Mouse (Mus musculus) thymus, adult 2 months (tissue): ENCODE results near the gene Mboat2. TPM values are rescaled to one million over a fixed set of nuclear protein-coding genes. Genes with fewer than 3 reads are reported as not detected.

Experiments used
- DNase-seq: peaks from one replicate; pipeline ENCODE4 v3.0.0; 2021
- H3K27ac ChIP-seq: fragments of 200-500 bp; 2 replicates; pipeline ENCODE4 v1.5.1; 2012; ENCODE audit warnings: low read length, control low read depth; ENCODE audit not compliant: control insufficient read depth, insufficient read depth
- H3K27me3 ChIP-seq: fragments of 200-500 bp; 2 replicates; pipeline ENCODE4 v1.6.1; 2012; ENCODE audit warnings: mild to moderate bottlenecking, low read length, moderate library complexity, mixed read lengths; ENCODE audit not compliant: control insufficient read depth, insufficient read depth
- H3K36me3 ChIP-seq: fragments of 200-500 bp; 2 replicates; pipeline ENCODE4 v1.6.1; 2012; ENCODE audit warnings: mild to moderate bottlenecking, low read length, moderate library complexity; ENCODE audit not compliant: control insufficient read depth, insufficient read depth
- H3K4me1 ChIP-seq: fragments of 200-500 bp; replicated peaks from 2 replicates; pipeline ENCODE4 v1.6.1; 2012; ENCODE audit warnings: low read length; ENCODE audit not compliant: control insufficient read depth, insufficient read depth
- H3K4me3 ChIP-seq: fragments of 200-500 bp; 2 replicates; pipeline ENCODE4 v1.5.1; 2012; ENCODE audit warnings: mild to moderate bottlenecking, low read length, control low read depth, moderate library complexity; ENCODE audit not compliant: control insufficient read depth, insufficient read depth
- CTCF ChIP-seq: fragments of 200-500 bp; IDR thresholded peaks from 2 replicates; pipeline ENCODE4 v1.5.1; 2012; ENCODE audit warnings: mild to moderate bottlenecking, control low read depth, low read length, moderate library complexity, borderline replicate concordance; ENCODE audit not compliant: control insufficient read depth, poor library complexity, insufficient read depth; ENCODE audit errors: extremely low read depth
- POLR2A ChIP-seq: fragments of 200-500 bp; IDR thresholded peaks from 2 replicates; pipeline ENCODE4 v1.6.1; 2012; ENCODE audit warnings: mild to moderate bottlenecking, low read length, control low read depth, moderate library complexity; ENCODE audit not compliant: control insufficient read depth, poor library complexity, insufficient read depth; ENCODE audit errors: extremely low read depth
- WGBS: fragments of 180-500 bp; shearing (Covaris S2); methylation state at CpG from one replicate; pipeline ENCODE4 v1.1.7; 2018; 5-methylcytosine and 5-hydroxymethylcytosine counted together
- polyA plus RNA-seq: library from polyadenylated mRNA; depleted of rRNA; stranded (reverse); fragments of >200 nt; gene quantifications from 2 replicates; pipeline ENCODE4 v1.2.3, GENCODE M21; 2012

Gene Mboat2
- polyA plus RNA-seq, 1 experiment, result 0.85 TPM

DNA sequence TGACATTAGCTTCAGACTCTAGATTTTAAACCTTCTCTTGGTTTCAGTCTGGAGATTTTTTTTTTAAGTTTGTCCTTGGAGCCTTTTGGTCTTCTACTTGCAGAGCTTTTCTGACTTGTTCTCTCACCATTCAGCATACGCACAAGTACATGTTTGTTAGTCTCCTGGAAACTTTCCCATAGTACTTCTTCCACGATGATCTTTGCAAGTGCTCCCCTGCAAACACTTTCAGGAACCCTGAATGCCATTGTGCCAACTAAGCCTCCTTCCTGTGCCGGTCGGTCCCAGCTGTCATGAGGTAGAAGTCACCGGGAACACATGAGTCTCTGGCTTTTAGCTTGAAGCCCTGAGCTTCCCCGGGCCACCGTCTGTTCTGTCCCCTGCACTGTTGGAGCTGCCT, 79.0 kb downstream of the Mboat2 start:
- 95% methylated on average over 7 of the region's 7 CpGs for WGBS

DNA sequence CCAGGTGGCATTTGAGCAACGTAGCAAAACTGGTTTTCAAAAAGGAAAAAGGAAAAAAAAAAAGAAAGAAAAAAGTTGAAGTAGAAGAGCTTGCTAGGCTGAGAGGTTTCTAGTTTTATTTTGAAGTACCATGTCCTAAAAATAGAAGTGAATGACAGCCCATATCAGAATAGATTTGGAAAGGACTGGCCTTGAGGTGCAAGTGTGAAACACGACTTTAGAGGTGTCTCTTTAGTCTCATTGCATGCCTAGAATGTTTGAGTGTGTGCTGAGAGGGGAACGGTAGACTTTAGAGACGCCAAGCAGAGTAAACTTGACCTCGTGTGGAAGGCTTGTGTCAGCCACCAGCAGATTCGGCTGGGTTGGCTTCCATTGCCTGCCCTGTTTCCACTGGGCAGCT, 81.5 kb downstream of the Mboat2 start:
- H3K36me3 ChIP-seq, result no peaks in the 10 kb centered on the region
- H3K27me3 ChIP-seq, result no peaks in the 10 kb centered on the region
- no peak overlapping the region for H3K27ac ChIP-seq
- no peak overlapping the region for H3K4me3 ChIP-seq
- 71% methylated on average over 6 of the region's 6 CpGs for WGBS
- DNase-seq, result no peak
- H3K4me1 ChIP-seq, result no peaks in the 10 kb centered on the region
- TF ChIP-seq CTCF, result no peak
- no peak for TF ChIP-seq POLR2A

More for the DNA sequence above, 79.0 kb downstream of the Mboat2 start:
- Histone ChIP-seq H3K27ac (no peak overlapping the region), H3K4me1 (no peaks in the 10 kb centered on the region), H3K4me3 (no peak overlapping the region), H3K27me3 (no peaks in the 10 kb centered on the region), H3K36me3 (no peaks in the 10 kb centered on the region)
- no peak for DNase-seq
- TF ChIP-seq CTCF (no peak), POLR2A (no peak)

DNA sequence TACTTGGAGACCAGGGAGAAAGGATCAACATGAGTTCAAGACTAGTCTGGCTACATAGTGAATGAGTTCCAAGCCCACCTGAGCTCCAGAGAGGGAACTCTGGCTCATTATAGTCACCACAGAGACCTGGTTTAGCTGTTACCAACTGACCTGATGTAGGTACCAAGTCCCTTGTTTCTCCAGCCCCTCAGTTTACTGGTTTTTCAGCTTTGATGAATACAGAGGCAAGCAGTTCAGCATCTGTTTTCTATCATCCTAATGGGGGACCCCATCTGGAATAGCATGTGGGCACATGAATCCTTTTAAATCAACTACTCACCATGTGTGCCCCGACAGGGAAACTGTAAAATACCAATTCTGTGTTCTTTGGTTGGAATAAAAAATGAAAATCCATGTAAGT, 82.2 kb downstream of the Mboat2 start:
- no peak for DNase-seq
- Histone ChIP-seq H3K27me3 (no peaks in the 10 kb centered on the region), H3K27ac (no peak overlapping the region), H3K4me3 (no peak overlapping the region), H3K4me1 (no peaks in the 10 kb centered on the region), H3K36me3 (no peaks in the 10 kb centered on the region)
- 93% methylated on average over 1 of the region's 1 CpGs for WGBS
- TF ChIP-seq POLR2A (no peak), CTCF (no peak)

DNA sequence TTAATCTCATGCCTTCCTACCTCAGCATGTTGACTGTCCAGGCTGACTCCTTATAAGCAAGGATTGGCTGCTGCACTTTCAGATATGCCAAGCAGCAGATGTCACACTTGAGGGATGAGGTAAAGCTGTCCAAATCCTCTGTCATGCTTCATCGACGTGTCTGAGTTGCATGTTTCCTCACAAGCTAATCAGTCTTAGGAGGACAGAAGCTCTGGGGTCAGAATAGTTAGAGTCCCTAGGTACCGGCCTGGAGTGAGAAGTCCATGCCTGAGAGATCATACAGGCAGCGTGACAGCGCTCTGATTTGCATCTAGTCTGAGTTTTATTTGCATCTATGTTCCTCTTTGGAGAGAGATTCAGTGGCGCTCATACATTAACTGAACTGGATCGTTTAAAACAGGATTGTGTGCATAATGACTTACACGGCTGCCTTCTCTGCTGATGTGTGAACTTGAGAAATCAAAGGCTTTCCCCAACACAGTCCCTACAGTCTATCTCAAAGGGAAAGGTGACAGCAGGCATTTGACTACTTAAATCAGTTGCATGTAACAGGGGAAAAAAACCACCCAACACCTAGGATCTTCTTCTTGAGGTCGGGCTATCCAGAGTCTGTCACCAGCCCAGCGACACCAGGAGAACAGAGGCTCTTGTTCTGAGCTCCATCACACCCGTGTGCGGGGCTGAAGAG, 88.0 kb downstream of the Mboat2 start:
- no peak overlapping the region for H3K4me3 ChIP-seq
- no peaks in the 10 kb centered on the region for H3K27me3 ChIP-seq
- H3K36me3 ChIP-seq, result no peaks in the 10 kb centered on the region
- TF ChIP-seq POLR2A (no peak), CTCF (no peak)
- H3K27ac ChIP-seq, result no peak overlapping the region
- DNase-seq, result no peak
- 95% methylated on average over 12 of the region's 12 CpGs for WGBS
- H3K4me1 ChIP-seq, result no peaks in the 10 kb centered on the region

DNA sequence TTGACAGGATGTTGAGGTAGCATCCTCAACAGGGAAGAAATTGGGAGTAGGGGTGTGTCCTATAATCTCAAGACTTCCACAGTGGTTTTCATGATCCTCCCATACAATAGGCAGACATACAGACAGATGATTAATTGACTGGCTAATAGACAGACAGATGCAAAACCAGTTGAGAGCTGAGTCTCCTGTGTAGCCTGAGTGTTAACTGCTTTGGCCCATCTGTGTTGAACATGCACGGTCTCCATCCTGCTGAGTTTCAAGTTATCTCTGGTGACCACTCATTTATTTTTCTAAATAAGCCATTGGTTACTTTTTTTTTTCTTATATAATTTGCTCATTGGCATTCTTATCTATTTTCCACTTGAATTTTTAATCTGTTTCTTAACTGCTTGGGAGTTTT, 90.2 kb downstream of the Mboat2 start:
- H3K36me3 ChIP-seq, result no peaks in the 10 kb centered on the region
- H3K27ac ChIP-seq, result no peak overlapping the region
- H3K4me3 ChIP-seq, result no peak overlapping the region
- WGBS, result 98% methylated on average over 1 of the region's 1 CpGs
- no peaks in the 10 kb centered on the region for H3K4me1 ChIP-seq
- DNase-seq, result no peak
- H3K27me3 ChIP-seq, result no peaks in the 10 kb centered on the region
- TF ChIP-seq CTCF (no peak), POLR2A (no peak)

DNA sequence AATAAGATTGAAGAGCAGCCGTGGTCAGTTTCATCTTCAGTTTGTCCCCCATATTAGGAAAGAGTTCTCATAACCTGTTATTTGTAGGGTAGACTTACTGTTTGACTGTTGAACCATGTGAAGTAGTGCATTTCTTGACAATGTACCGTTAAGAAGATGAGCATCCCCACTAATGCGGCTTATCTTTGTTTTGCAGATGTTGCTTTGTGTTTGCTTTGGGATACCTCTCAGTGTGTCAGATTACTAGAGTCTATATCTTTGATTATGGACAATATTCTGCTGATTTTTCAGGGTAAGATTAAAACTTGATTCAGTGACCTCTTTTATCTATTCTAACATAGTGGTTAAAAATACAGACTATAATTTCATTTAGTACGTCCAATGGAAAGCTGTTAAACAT, 93.3 kb downstream of the Mboat2 start:
- H3K4me3 ChIP-seq, result no peak overlapping the region
- H3K27me3 ChIP-seq, result no peaks in the 10 kb centered on the region
- H3K27ac ChIP-seq, result no peak overlapping the region
- no peaks in the 10 kb centered on the region for H3K36me3 ChIP-seq
- DNase-seq, result no peak
- H3K4me1 ChIP-seq, result no peaks in the 10 kb centered on the region; the same call in 1 of the 2 replicates
- WGBS, result 92% methylated on average over 4 of the region's 4 CpGs
- no peak for TF ChIP-seq CTCF
- no peak for TF ChIP-seq POLR2A

DNA sequence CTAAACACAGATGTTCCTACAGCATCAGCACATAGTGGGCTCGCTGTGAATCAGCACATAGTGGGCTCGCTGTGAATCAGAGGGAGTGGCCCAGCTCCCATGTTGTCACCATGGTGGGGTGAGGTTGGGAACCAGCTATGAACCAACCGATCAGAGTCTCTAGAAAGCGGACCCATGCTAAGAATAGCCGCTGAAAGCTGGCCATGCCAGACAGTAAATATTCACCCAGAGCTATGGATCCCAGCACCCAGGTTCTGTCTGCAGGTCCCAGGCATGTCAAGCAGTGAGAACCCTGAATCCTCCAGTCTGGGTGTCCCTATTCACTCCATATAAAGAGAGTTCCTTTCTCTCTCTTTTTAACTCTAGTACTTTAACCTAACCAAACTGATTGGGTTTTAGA, 94.6 kb downstream of the Mboat2 start:
- no peak overlapping the region for H3K27ac ChIP-seq
- DNase-seq, result no peak
- WGBS, result 97% methylated on average over 5 of the region's 5 CpGs
- H3K4me3 ChIP-seq, result no peak overlapping the region
- H3K27me3 ChIP-seq, result no peaks in the 10 kb centered on the region
- H3K4me1 ChIP-seq, result no peaks in the 10 kb centered on the region; the same call in 1 of the 2 replicates
- no peaks in the 10 kb centered on the region for H3K36me3 ChIP-seq
- TF ChIP-seq POLR2A (no peak), CTCF (no peak)
